ENCODE assay signal across 17 mouse cellular contexts in genomic region chr15:56077081-56077480, GRCm38 (mm10).
DNase-seq lines count a peak whose midpoint lies in the region; ATAC-seq lines count a peak whose summit lies in the region.
"Had no signal": no experiment of that assay in that cellular context is flagged by ENCODE, and none has a peak within 500 bp of the region (broad histone marks: within the 10 kb centered on the region; RNA-seq: fewer than 3 reads in every experiment).

No protein-coding gene starts in this region.

- no peak for DNase-seq in kidney, postnatal 4 days
- no peak for DNase-seq in limb, embryonic 10.5 days (ENCODE audit: low spot score)
- no peak for DNase-seq in thymus, postnatal 4 days
- no peak for DNase-seq in spleen, adult 12 weeks (ENCODE audit: low spot score)
- DNase-seq: cerebellum, adult 9-10 months; kidney, adult 18-20 months; layer of hippocampus, adult 9-11 months; lung, adult 2 months; right cerebral cortex, postnatal 4 days; thymus, adult 2 months had no signal

- no peaks in the 10 kb centered on the region for H3K27me3 ChIP-seq in kidney, embryonic 15.5 days
- H3K27me3 ChIP-seq in embryonic facial prominence, embryonic 13.5 days: no peaks in the 10 kb centered on the region
- no peaks in the 10 kb centered on the region for H3K27me3 ChIP-seq in limb, embryonic 10.5 days (ENCODE audit: low read depth, poor library complexity, severe bottlenecking)
- H3K27me3 ChIP-seq in neural tube, embryonic 14.5 days (ENCODE audit: control insufficient read depth, insufficient read depth, low read length): no peaks in the 10 kb centered on the region
- H3K27me3 ChIP-seq: heart, embryonic 15.5 days; hindbrain, embryonic 15.5 days had no signal

- 0 out of 2 replicates have a peak, but pooled peaks cover 3% of the 10 kb centered on the region for H3K4me1 ChIP-seq in kidney, embryonic 15.5 days
- peaks cover 12% of the 10 kb centered on the region for H3K4me1 ChIP-seq in embryonic facial prominence, embryonic 13.5 days
- peaks cover 23% of the 10 kb centered on the region for H3K4me1 ChIP-seq in limb, embryonic 10.5 days
- peaks cover 9% of the 10 kb centered on the region; the same call in 1 of the 2 replicates for H3K4me1 ChIP-seq in neural tube, embryonic 14.5 days (ENCODE audit: control insufficient read depth, insufficient read depth, low read length)
- H3K4me1 ChIP-seq: heart, embryonic 15.5 days had no signal

- H3K27ac ChIP-seq in kidney, embryonic 15.5 days: 0 out of 2 replicates have a peak overlapping the region, but pooled peaks have one; percentile 3
- peak overlapping the region; percentile 58 for H3K27ac ChIP-seq in embryonic facial prominence, embryonic 13.5 days
- H3K27ac ChIP-seq in limb, embryonic 10.5 days: peak overlapping the region; percentile 83
- H3K27ac ChIP-seq in neural tube, embryonic 14.5 days (ENCODE audit: low read depth, low read length): no peak overlapping the region
- H3K27ac ChIP-seq: heart, embryonic 15.5 days had no signal

- H3K4me2 ChIP-seq in kidney, embryonic 15.5 days: no peak overlapping the region
- peak overlapping the region; percentile 44; the same call in 1 of the 2 replicates for H3K4me2 ChIP-seq in embryonic facial prominence, embryonic 13.5 days
- no peak overlapping the region for H3K4me2 ChIP-seq in neural tube, embryonic 14.5 days (ENCODE audit: low read depth, low read length)
- H3K4me2 ChIP-seq: heart, embryonic 15.5 days; liver, embryonic 11.5 days had no signal

- H3K9ac ChIP-seq in kidney, embryonic 15.5 days: no peak overlapping the region
- H3K9ac ChIP-seq in embryonic facial prominence, embryonic 13.5 days: no peak overlapping the region
- no peak overlapping the region for H3K9ac ChIP-seq in neural tube, embryonic 14.5 days (replicated peaks; ENCODE audit: low read depth, low read length)
- H3K9ac ChIP-seq: heart, embryonic 15.5 days; hindbrain, embryonic 15.5 days had no signal

- H3K4me3 ChIP-seq in kidney, embryonic 15.5 days (replicated peaks): no peak overlapping the region
- H3K4me3 ChIP-seq in embryonic facial prominence, embryonic 13.5 days: no peak overlapping the region
- no peak overlapping the region for H3K4me3 ChIP-seq in limb, embryonic 10.5 days
- no peak overlapping the region for H3K4me3 ChIP-seq in neural tube, embryonic 14.5 days (ENCODE audit: low read depth, low read length)
- H3K4me3 ChIP-seq: heart, embryonic 15.5 days; hindbrain, embryonic 15.5 days had no signal

- H3K9me3 ChIP-seq in kidney, embryonic 15.5 days (replicated peaks): no peaks in the 10 kb centered on the region
- 0 out of 2 replicates have a peak, but pooled peaks cover 4% of the 10 kb centered on the region for H3K9me3 ChIP-seq in embryonic facial prominence, embryonic 13.5 days
- H3K9me3 ChIP-seq in limb, embryonic 10.5 days (replicated peaks): no peaks in the 10 kb centered on the region
- H3K9me3 ChIP-seq in neural tube, embryonic 14.5 days (ENCODE audit: control insufficient read depth, low read length): no peaks in the 10 kb centered on the region
- H3K9me3 ChIP-seq: heart, embryonic 15.5 days; hindbrain, embryonic 15.5 days had no signal

- no peaks in the 10 kb centered on the region for H3K36me3 ChIP-seq in kidney, embryonic 15.5 days
- no peaks in the 10 kb centered on the region for H3K36me3 ChIP-seq in embryonic facial prominence, embryonic 13.5 days
- no peaks in the 10 kb centered on the region for H3K36me3 ChIP-seq in limb, embryonic 10.5 days
- no peaks in the 10 kb centered on the region for H3K36me3 ChIP-seq in neural tube, embryonic 14.5 days (ENCODE audit: control insufficient read depth, insufficient read depth, low read length)
- H3K36me3 ChIP-seq: heart, embryonic 15.5 days; hindbrain, embryonic 15.5 days had no signal

- 14% methylated on average over 1 of the region's 1 CpGs for whole genome bisulfite sequencing in kidney, embryonic 15.5 days
- 18% methylated on average over 1 of the region's 1 CpGs for WGBS in embryonic facial prominence, embryonic 13.5 days
- WGBS in limb, embryonic 10.5 days: 51% methylated on average over 1 of the region's 1 CpGs
- 19% methylated on average over 1 of the region's 1 CpGs for WGBS in neural tube, embryonic 14.5 days

- ATAC-seq in kidney, embryonic 15.5 days (replicated peaks; ENCODE audit: low FRiP score): no peak
- ATAC-seq in embryonic facial prominence, embryonic 13.5 days (ENCODE audit: insufficient number of reproducible peaks, insufficient read depth, low FRiP score, low TSS enrichment, low read depth): no peak
- ATAC-seq in neural tube, embryonic 14.5 days (ENCODE audit: low read depth): peak; percentile 15; the same call in 1 of the 2 replicates
- ATAC-seq: activated CD4-positive, CD25-positive, alpha-beta regulatory T cell, adult 4 months had no signal
